Mouse (Mus musculus): ENCODE data around the gene Lrig1. TPM values are rescaled to one million over a fixed set of nuclear protein-coding genes. Genes with fewer than 3 reads are reported as not detected.
"Not testable (repeated sequence)": the region's sequence is repeated elsewhere in the genome, so short reads cannot be mapped to it uniquely, and the experiment has no call there.

Lrig1 gene
- polyA plus RNA-seq, 1 experiment from 2014 or later: 8.0 TPM

DNA sequence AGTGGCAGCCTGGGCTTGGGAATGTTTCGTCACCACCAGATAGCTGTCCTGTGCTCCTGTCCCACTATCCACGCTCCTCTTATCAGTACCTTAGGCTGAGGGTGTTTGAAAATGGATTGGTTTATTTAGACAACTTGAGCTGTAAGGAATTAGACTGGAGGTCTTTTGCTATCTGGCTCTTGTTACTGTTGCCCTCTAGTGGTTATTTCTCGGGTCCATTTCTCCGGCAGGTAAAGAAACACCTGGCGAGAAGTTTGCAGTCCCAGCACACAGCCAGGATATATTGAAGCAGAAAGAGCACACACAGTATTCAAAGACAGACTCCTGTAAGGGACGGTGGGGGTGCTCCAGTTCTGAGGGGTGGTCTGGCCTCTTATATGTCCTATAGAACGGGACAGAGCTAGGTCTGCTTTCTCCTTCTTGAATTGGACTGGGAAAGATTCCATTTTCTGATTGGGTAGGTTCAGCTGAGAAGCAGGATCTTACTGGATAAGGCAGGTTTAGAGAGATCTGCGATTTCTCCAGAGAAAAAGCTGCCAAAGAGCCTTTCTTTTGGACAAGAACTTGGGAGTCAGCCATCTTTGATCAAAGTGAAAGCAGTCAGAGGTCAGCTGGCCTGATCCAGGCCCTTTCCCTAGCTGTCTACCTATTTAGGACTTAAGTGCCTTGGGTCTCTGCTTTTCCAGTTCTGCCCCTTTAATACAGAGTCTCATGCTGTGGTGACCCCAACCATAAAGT, 136.6 kb downstream of the Lrig1 start:
- Histone ChIP-seq H3K4me2 (no peak overlapping the region), H3K4me3 (no peak overlapping the region), H3K9ac (no peak overlapping the region), H3K4me1 (replicated peaks) (peaks cover 4% of the 10 kb centered on the region), H3K9me3 (replicated peaks) (no peaks in the 10 kb centered on the region), H3K27me3 (no peaks in the 10 kb centered on the region), H3K36me3 (no peaks in the 10 kb centered on the region), H3K27ac (no peak overlapping the region)
- 45% methylated on average over 8 of the region's 8 CpGs for WGBS
- ATAC-seq (replicated peaks; ENCODE audit: insufficient number of reproducible peaks, insufficient read depth, low FRiP score, low read depth): no peak

- Histone ChIP-seq H3K9ac (no peak overlapping the region), H3K4me1 (replicated peaks) (peaks cover 4% of the 10 kb centered on the region), H3K36me3 (no peaks in the 10 kb centered on the region), H3K27ac (no peak overlapping the region), H3K4me3 (no peak overlapping the region), H3K9me3 (replicated peaks) (no peaks in the 10 kb centered on the region), H3K27me3 (no peaks in the 10 kb centered on the region), H3K4me2 (no peak overlapping the region)
- no peak for ATAC-seq (replicated peaks; ENCODE audit: insufficient number of reproducible peaks, insufficient read depth, low FRiP score, low read depth)
- 67% methylated on average over 1 of the region's 1 CpGs for WGBS
These were observed 138.6 kb downstream of the Lrig1 start for GRCm38 (mm10) chr6:94561346-94561745.

DNA sequence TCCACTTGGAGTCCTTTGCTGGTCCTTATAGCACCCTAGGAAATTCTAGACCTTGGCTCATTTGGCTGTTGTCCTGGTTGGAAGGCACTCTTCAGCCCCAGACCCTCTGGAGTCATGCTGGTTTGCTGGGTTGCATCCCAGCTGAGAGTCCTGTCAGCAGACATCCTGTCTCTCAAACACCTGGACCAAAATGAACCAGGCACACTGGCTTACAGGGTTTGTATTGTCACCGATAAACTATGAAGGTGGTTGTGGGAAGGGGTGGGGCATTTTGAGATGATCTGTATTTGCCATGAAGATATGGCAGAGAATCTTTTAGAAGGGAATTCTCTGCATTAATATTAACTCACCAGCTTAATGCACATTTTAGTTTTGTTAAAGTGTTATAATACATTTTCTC, 139.1 kb downstream of the Lrig1 start:
- H3K4me3 ChIP-seq: no peak overlapping the region
- H3K9ac ChIP-seq: no peak overlapping the region
- H3K9me3 ChIP-seq (replicated peaks): no peaks in the 10 kb centered on the region
- no peaks in the 10 kb centered on the region for H3K36me3 ChIP-seq
- no peak overlapping the region for H3K27ac ChIP-seq
- no peak for ATAC-seq (replicated peaks; ENCODE audit: insufficient number of reproducible peaks, insufficient read depth, low FRiP score, low read depth)
- peaks cover 4% of the 10 kb centered on the region for H3K4me1 ChIP-seq (replicated peaks)
- 73% methylated on average over 1 of the region's 1 CpGs for WGBS
- H3K4me2 ChIP-seq: no peak overlapping the region
- H3K27me3 ChIP-seq: no peaks in the 10 kb centered on the region

GRCm38 (mm10) chr6:94558603-94559002, 141.4 kb downstream of the Lrig1 start:
- H3K27me3 ChIP-seq; H3K9me3 ChIP-seq (replicated peaks); H3K36me3 ChIP-seq; H3K4me2 ChIP-seq; H3K4me1 ChIP-seq (replicated peaks); H3K4me3 ChIP-seq; H3K9ac ChIP-seq; ATAC-seq (replicated peaks; ENCODE audit: insufficient number of reproducible peaks, insufficient read depth, low FRiP score, low read depth); H3K27ac ChIP-seq: not testable (repeated sequence)
- 71% methylated on average over 1 of the region's 1 CpGs for WGBS

Small RNAs within 50 kb of the gene (microRNA-seq; reads per million reads assigned to microRNA genes)
- not detected for gene Mir7041

Other genes starting within 250 kb of the Lrig1 start
- gene Slc25a26, start 199.8 kb downstream of the Lrig1 start, polyA plus RNA-seq (2015; fragmentation: Nextera tagmentation; extraction: Ambion mirVana): 12.6 and 13.2 TPM in 2 replicates